Mouse (Mus musculus): ENCODE data around the gene Rara.

DNA sequence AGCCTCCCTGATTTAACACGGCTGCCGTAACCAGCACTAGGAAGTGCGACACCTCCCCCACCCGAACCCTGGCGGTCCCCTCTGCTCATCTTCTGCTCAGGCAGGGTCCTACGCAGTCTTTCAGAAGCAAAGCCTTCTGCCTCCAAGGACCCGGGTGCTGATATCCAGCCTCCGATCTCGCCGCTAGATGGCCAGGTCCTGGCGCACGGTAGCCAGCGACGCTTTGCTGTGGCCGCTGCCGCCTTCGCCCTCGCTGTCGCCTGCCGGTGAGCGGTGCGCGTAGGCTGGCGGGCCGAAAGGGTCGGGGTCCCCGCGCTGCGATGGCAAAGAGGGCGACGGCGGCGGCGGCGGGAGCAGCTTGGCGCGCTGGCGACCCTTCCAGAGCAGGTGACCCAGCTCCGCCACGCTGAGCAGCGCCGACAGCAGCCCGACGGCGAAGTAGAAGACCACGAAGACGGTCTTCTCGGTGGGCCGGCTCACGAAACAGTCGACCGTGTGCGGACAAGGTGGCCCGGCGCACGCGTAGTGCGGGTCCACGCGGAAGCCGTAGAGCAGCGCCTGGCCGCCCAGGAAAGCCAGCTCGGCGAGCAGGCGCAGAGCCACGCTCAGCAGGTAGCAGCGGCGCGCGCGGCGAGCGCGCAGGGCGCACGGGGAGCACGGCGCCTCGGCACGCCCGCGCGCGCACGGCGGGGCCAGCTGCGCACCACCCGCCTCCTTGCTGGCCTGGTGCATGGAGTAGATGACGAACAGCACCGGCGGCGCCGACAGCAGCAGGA, 54.6 kb downstream of the Rara start:
- no peak for TF ChIP-seq POLR2A (IDR thresholded peaks at IDR 0.05; ENCODE audit: control insufficient read depth in 1 of 2, insufficient read depth in 1 of 2, low read depth in 1 of 2, low read length in 2 of 2, poor library complexity in 1 of 2)
- no peak for TF ChIP-seq POLR2AphosphoS5 (IDR thresholded peaks at IDR 0.05; ENCODE audit: borderline replicate concordance, low read depth, low read length)
- TF ChIP-seq EP300 (IDR thresholded peaks at IDR 0.05; ENCODE audit: low read depth in 1 of 2, low read length in 2 of 2), result no peak
- TF ChIP-seq CTCF (IDR thresholded peaks at IDR 0.05 in 2 of 3, conservative IDR thresholded peaks at IDR 0.05 in 1 of 3; ENCODE audit: control insufficient read depth in 1 of 3, insufficient read depth in 1 of 3, low read depth in 2 of 3, low read length in 3 of 3, poor library complexity in 1 of 3, severe bottlenecking in 1 of 3), result no peak
- TF ChIP-seq TBP (IDR thresholded peaks at IDR 0.05; ENCODE audit: low read depth, low read length), result no peak
- TF ChIP-seq ELF1 (IDR thresholded peaks at IDR 0.05; ENCODE audit: low read depth, low read length), result no peak
- no peak for TF ChIP-seq HCFC1 (IDR thresholded peaks at IDR 0.05; ENCODE audit: low read depth, low read length)
- no peak for TF ChIP-seq ZNF384 (IDR thresholded peaks at IDR 0.05; ENCODE audit: low read depth, low read length)
- TF ChIP-seq SIN3A (IDR thresholded peaks at IDR 0.05; ENCODE audit: low read length), result no peak
